Mouse (Mus musculus) retina, postnatal 1 day (tissue): ENCODE data around the gene Gm8857.
"Not testable (repeated sequence)": the region's sequence is repeated elsewhere in the genome, so short reads cannot be mapped to it uniquely, and the experiment has no call there.

Source experiments
- DNase-seq: peaks from one replicate; pipeline ENCODE4 v3.0.0-alpha.2; 2012

Gene Gm8857

DNA sequence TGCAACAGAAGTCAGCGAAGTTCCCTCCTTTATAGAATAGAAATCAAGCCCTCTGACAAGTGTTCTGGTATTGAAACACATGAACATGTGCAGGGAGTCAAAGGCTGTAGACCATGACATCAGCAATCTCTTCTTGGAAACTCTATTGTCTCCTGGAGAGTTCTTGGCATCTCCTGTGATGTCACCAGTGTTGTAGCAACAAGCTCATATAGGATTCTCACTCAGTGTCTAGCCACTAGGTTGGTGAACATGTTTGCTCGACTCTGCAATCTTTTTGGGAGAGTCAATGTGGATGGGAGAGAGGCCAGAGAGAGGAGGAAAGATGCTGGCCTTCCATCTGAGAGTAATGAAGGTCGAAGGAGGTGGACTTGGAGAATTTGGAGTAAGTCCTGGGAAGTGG lies at the start of gene Gm8857, which contains the start of gene Gm8871:
Gene Gm8857 (plus strand): TSS at position 303 of the 400 bp plus-strand sequence.
Gene Gm8871 (plus strand): TSS at position 301 of the 400 bp plus-strand sequence.
- not testable (repeated sequence) for DNase-seq

DNA sequence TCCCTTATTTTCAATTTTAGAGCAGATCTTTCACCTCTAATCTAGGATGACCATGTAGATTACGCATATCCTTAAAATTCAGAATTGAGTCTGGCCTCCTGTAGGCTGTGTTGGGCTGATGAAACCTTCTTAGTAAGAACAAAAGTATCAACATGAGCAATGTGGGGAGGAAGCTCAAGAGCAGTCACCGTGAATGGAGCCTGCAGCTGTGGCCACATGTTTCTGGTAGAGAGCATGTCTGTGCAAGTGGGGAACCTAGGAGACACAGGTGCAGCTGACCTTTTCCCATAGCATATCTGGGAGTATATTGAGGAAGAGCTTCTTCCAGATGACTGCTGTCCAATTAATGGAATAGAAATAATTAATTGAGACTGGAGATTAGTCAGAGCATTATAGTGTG lies 5.9 kb downstream of the Gm8857 start:
- DNase-seq = not testable (repeated sequence)

DNA sequence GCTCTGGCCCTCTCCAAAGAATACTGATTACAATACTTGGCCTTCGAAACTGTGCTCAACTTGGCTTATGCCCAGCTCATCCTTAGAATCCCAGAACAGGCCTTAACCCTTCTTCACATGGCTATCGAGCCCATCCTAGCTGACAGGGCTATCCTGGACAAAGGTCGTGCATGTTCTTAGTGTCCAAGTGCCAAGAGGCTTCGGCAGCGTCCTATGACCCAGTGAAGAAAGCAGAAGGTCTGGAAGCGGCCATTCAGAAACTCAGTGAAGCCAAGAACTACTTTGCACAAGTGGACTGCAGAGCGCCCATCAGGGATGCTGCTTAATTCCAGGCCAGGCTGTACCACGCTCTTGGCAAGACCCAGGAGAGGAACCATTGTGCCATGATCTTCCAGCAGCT lies 10.4 kb downstream of the Gm8857 start:
- DNase-seq = not testable (repeated sequence)
